Mouse (Mus musculus) erythroblast, embryonic 14.5 days (primary cell): ENCODE measurements around the gene Glul.

ENCODE experiments used
- GATA1 ChIP-seq: IDR thresholded peaks from 2 replicates; pipeline ENCODE4 v1.6.1; 2012; ENCODE audit warnings: low read length, inconsistent platforms, mixed read lengths
- TAL1 ChIP-seq: IDR thresholded peaks from 3 replicates; pipeline ENCODE4 v1.6.1; 2012; ENCODE audit warnings: low read length, inconsistent platforms, mixed read lengths

- TF ChIP-seq TAL1 (no peak), GATA1 (no peak)
These were observed 5.4 kb upstream of the Glul start for GRCm38 (mm10) chr1:153894201-153894893.
